Mouse (Mus musculus) heart, embryonic 13.5 days (tissue): ENCODE measurements around the gene Plekhm2. TPM values are rescaled to one million over a fixed set of nuclear protein-coding genes. Genes with fewer than 3 reads are reported as not detected.

Experiments
- ATAC-seq: fragments of 200-750 bp; cut with Nextera tagmentation; 2 replicates; pipeline ENCODE4 v1.8.0; 2017; ENCODE audit warnings: moderate TSS enrichment; ENCODE audit not compliant: insufficient number of reproducible peaks, low FRiP score, low TSS enrichment; ENCODE audit errors: extremely low read depth
- H3K27ac ChIP-seq: fragments of 300-500 bp; sonication (generic); replicated peaks from 2 replicates; pipeline ENCODE4 v1.5.1; 2015; ENCODE audit warnings: moderate library complexity, mild to moderate bottlenecking, inconsistent platforms
- H3K27me3 ChIP-seq: fragments of 300-500 bp; sonication (generic); replicated peaks from 2 replicates; pipeline ENCODE4 v1.6.1; 2015; ENCODE audit warnings: mild to moderate bottlenecking, inconsistent platforms
- H3K36me3 ChIP-seq: fragments of 300-500 bp; sonication (generic); 2 replicates; pipeline ENCODE4 v1.6.1; 2015; ENCODE audit warnings: mild to moderate bottlenecking, inconsistent platforms
- H3K4me1 ChIP-seq: fragments of 300-500 bp; sonication (generic); 2 replicates; pipeline ENCODE4 v1.6.1; 2015; ENCODE audit warnings: inconsistent platforms
- H3K4me2 ChIP-seq: fragments of 300-500 bp; sonication (generic); 2 replicates; pipeline ENCODE4 v1.6.1; 2015; ENCODE audit warnings: inconsistent platforms, mild to moderate bottlenecking, moderate library complexity
- H3K4me3 ChIP-seq: fragments of 300-500 bp; sonication (generic); 2 replicates; pipeline ENCODE4 v1.5.1; 2015; ENCODE audit warnings: moderate library complexity, mild to moderate bottlenecking, inconsistent platforms
- H3K9ac ChIP-seq: fragments of 300-500 bp; sonication (generic); 2 replicates; pipeline ENCODE4 v1.6.1; 2015; ENCODE audit warnings: inconsistent platforms, mild to moderate bottlenecking, moderate library complexity
- H3K9me3 ChIP-seq: fragments of 300-500 bp; sonication (generic); 2 replicates; pipeline ENCODE4 v1.6.1; 2016; ENCODE audit warnings: inconsistent platforms
- WGBS: fragments of 180-500 bp; shearing (Covaris S2); methylation state at CpG from one replicate; pipeline ENCODE4 v1.1.7; 2015; ENCODE audit warnings: mixed read lengths; 5-methylcytosine and 5-hydroxymethylcytosine counted together
- polyA plus RNA-seq: library from polyadenylated mRNA; unstranded; fragments of >200 nt; fragmentation: Nextera tagmentation; extraction: Ambion mirVana; gene quantifications from 2 replicates; pipeline ENCODE4 v1.2.1, GENCODE M21; 2015

Gene Plekhm2
- polyA plus RNA-seq, 1 experiment from 2014 or later = 4.9 TPM

DNA sequence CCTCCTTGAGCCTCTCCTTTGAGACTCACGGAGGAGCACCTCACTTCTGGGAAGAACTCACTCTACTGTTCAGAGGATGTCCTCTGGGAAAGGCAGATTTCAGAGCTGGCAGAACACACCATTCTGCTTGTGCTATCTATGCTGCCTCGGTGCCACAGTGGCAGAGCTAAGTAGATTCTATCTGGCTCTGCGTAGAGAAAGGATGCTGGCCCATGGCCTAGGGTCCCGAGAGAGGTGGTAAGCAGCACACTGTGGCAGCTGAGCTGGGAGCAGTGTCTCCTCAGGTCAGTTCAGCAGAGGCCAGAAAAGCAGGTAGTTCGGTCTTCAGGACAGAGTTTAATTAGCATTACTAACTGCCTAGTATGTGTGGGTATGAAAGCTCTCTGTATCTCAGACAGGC lies 16.4 kb downstream of the Plekhm2 start:
- Histone ChIP-seq H3K4me3 (no peak overlapping the region), H3K36me3 (peaks cover 53% of the 10 kb centered on the region), H3K4me2 (no peak overlapping the region), H3K9ac (no peak overlapping the region), H3K27me3 (no peaks in the 10 kb centered on the region), H3K27ac (no peak overlapping the region), H3K9me3 (no peaks in the 10 kb centered on the region), H3K4me1 (peaks cover 44% of the 10 kb centered on the region)
- WGBS = 87% methylated on average over 5 of the region's 5 CpGs
- no peak for ATAC-seq

DNA sequence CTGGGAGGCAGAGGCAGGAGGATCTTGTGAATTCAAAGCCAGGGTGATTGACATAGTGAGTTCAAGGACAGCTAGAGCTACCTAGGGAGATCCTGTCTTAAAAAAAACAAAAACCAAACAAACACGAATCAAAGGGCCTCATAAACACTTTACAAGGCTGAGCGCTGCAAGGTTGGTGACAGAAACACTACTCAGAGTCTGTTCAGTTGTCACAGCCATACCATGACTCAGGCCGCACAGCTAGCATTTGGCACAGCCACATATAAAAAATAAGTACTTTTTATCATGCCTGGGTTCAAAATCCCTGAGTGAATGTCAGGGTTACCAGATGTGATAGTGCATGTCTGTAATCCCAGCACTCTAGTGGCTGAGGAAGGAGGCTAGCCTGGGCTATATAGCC lies 17.5 kb downstream of the Plekhm2 start:
- Histone ChIP-seq H3K9ac (no peak overlapping the region), H3K4me1 (peaks cover 48% of the 10 kb centered on the region), H3K36me3 (peaks cover 48% of the 10 kb centered on the region), H3K27ac (no peak overlapping the region), H3K4me3 (no peak overlapping the region), H3K27me3 (no peaks in the 10 kb centered on the region), H3K4me2 (no peak overlapping the region), H3K9me3 (no peaks in the 10 kb centered on the region)
- ATAC-seq = no peak
- 90% methylated on average over 3 of the region's 3 CpGs for WGBS

DNA sequence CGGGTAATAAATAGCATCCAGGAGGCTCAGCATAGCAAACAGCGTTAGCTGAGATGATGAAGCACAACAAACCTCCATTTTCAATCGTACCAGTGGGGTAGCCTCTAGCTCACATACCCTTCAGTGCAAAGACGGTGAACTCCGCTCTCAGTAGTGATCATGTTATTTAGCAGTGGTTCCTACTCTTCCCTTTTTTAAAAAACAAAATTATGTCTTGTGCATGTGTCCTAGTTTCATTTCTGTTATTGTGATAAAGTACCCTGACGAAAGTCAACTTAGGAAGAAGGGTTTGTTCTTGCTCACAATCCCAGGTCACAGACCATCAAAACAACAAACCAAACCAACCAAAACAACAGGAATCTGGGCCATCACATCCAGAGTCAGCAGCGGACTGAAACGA lies 18.7 kb downstream of the Plekhm2 start:
- Histone ChIP-seq H3K9me3 (no peaks in the 10 kb centered on the region), H3K4me3 (no peak overlapping the region), H3K27me3 (no peaks in the 10 kb centered on the region), H3K9ac (no peak overlapping the region), H3K4me1 (peaks cover 46% of the 10 kb centered on the region), H3K27ac (no peak overlapping the region), H3K36me3 (peaks cover 50% of the 10 kb centered on the region), H3K4me2 (no peak overlapping the region)
- ATAC-seq = no peak
- WGBS = 89% methylated on average over 8 of the region's 8 CpGs

DNA sequence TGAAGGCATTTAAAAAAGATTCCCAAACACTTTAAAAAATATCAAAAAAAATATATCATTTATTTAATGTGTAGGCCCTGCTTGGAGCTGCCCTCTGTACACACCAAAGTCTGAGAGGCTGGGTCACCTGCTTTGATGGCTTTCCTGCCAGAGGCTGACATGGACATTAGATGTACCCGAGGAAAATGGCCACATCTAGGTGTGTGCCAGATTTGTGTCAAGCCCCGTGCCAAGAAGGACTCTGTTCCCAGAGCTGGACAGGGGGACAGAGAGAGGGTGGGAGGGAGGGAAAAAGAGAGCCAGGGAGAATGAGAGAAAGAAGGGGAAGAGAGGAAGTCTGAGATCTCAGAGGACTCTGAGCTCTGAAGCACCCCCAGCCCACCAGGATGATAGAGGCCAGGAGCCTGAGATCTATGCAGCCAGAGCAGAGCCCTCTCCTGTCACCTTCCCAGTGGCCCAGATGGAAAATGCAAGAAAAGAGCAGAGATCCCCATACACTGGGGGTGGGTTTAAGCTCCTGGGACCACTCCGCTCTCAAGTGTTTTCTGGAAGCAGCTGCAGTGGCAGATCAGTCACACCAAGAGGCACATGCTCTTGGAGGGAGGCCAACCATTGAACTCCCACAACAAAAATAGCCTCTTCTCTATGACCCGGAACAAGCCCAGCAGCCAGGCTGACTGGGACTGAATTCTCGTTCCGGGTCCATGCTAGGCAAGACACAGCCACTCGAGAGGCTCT lies 21.4 kb downstream of the Plekhm2 start:
- Histone ChIP-seq H3K4me2 (peak overlapping the region; percentile 49), H3K4me3 (no peak overlapping the region), H3K27ac (peak overlapping the region; percentile 96), H3K4me1 (peaks cover 35% of the 10 kb centered on the region), H3K9ac (peak overlapping the region; percentile 64), H3K36me3 (peaks cover 63% of the 10 kb centered on the region), H3K9me3 (no peaks in the 10 kb centered on the region), H3K27me3 (no peaks in the 10 kb centered on the region)
- peak; percentile 64 for ATAC-seq
- 13% methylated on average over 7 of the region's 7 CpGs for WGBS

DNA sequence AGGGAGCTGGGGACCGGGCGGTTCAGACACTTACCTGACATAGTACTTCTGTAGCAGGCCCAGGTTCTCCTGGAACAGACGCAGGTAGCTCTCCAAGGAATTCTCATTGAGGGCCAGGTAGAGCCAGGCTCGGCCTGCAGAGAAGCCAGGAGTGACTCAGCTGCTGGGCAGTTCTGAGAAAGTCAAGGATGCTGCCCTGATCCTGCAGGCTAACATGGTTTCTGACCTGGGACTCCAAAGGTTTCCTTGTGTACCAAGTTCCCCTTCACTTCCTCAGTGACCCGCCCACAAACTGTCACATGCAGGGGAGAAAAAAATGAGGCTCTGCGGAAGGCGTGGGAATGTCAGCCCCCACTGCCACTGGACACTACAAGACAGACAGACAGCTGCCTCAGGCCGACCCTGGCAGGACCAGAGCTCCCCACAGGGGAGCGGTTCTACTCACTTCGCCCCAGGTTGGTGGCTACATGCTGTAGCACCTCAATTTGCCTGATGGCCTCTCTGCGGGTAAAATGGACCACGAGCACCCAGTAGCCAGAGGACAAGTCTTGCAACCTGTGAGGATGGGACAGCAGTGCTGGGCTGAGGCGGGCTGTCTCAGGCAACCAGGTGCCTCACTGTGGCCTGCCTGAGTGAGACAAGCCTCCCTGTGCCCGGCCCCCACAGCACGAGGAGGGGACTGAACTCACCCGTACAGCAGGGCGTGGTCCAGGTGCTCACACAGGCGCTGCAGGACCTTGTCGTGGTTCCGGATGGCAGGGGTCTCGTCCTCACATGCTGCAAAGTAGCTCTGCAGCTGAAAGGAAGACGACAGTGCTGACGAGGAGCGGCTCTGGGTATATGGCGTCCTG lies 22.5 kb downstream of the Plekhm2 start:
- Histone ChIP-seq H3K4me1 (peaks cover 32% of the 10 kb centered on the region), H3K9ac (peak overlapping the region; percentile 71), H3K4me3 (no peak overlapping the region), H3K9me3 (no peaks in the 10 kb centered on the region), H3K4me2 (0 out of 2 replicates have a peak overlapping the region, but pooled peaks have one; percentile 49), H3K27ac (peak overlapping the region; percentile 96), H3K36me3 (peaks cover 65% of the 10 kb centered on the region), H3K27me3 (no peaks in the 10 kb centered on the region)
- ATAC-seq = no peak
- 79% methylated on average over 25 of the region's 25 CpGs for WGBS

DNA sequence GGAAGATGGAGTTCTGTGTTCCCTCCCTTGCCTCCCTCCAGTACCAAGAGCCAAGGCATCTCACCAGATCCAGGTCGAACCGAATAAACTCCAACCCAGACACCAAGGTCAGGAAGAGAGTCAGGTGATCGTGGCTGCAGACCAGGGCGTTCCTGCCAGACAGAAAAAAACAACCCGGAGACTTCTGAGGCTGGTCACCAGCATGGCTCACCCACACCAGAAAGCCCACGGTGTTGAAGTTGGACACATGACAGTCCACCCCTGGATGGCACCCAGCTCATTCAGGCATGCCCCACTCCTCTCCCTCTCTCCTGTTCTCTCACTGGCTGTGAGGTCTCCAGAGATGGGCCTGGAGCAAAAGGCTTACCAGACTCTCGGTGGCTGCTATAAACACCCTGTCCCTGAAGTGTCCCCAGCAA lies 23.3 kb downstream of the Plekhm2 start:
- H3K27ac ChIP-seq = peak overlapping the region; percentile 96; the same call in 1 of the 2 replicates
- peaks cover 65% of the 10 kb centered on the region for H3K36me3 ChIP-seq
- no peak for ATAC-seq

DNA sequence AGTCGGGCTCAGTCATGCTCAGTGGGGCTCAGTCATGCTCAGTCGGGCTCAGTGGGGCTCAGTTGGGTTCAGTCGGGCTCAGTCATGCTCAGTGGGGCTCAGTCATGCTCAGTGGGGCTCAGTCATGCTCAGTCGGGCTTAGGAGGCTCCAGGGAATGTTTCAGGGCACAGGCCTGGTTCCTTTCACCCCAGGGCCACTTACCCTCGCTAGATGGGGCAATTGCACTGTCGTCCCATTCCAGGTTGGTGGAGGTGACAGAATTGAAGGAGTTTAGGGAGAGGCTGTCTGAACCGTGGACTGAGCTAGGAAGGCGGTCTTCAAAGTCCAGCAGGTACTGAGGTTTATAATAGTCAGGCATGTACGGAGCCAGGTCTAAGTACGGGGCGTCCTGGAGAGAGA lies 25.2 kb downstream of the Plekhm2 start:
- no peak overlapping the region for H3K9ac ChIP-seq
- whole genome bisulfite sequencing = 71% methylated on average over 11 of the region's 11 CpGs
- H3K4me3 ChIP-seq = no peak overlapping the region
- H3K36me3 ChIP-seq = peaks cover 80% of the 10 kb centered on the region
- H3K4me2 ChIP-seq = no peak overlapping the region
- H3K9me3 ChIP-seq = no peaks in the 10 kb centered on the region
- peaks cover 34% of the 10 kb centered on the region for H3K4me1 ChIP-seq
- H3K27me3 ChIP-seq = no peaks in the 10 kb centered on the region
- H3K27ac ChIP-seq = no peak overlapping the region
- ATAC-seq = no peak

More for the DNA sequence above, 23.3 kb downstream of the Plekhm2 start:
- Histone ChIP-seq H3K4me1 (peaks cover 32% of the 10 kb centered on the region), H3K27me3 (no peaks in the 10 kb centered on the region), H3K9me3 (no peaks in the 10 kb centered on the region), H3K4me3 (no peak overlapping the region), H3K9ac (no peak overlapping the region), H3K4me2 (no peak overlapping the region)
- 72% methylated on average over 7 of the region's 7 CpGs for WGBS

DNA sequence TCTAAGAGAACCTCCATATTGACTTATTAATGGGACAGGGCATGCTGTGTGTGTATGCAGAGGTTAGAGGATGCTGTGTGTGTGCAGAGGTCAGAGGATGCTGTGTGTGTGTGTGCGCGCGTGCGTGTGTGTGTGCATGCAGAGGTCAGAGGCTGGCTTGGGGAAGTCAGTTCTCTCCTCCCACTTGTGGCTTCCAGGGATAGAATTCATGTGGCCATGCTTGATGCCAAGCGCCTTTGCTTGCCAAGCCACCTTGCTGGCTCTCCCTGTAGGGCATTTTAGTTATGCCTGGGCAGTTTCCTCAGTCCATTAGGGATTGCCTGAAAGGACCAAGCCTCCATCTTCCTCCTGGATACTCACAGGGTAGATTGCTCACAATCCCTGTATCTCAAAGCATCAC lies 28.0 kb downstream of the Plekhm2 start:
- Histone ChIP-seq H3K27ac (no peak overlapping the region), H3K9me3 (no peaks in the 10 kb centered on the region), H3K27me3 (no peaks in the 10 kb centered on the region), H3K4me2 (no peak overlapping the region), H3K4me3 (no peak overlapping the region), H3K4me1 (peaks cover 9% of the 10 kb centered on the region), H3K9ac (no peak overlapping the region), H3K36me3 (peaks cover 97% of the 10 kb centered on the region)
- 92% methylated on average over 5 of the region's 5 CpGs for WGBS
- no peak for ATAC-seq

DNA sequence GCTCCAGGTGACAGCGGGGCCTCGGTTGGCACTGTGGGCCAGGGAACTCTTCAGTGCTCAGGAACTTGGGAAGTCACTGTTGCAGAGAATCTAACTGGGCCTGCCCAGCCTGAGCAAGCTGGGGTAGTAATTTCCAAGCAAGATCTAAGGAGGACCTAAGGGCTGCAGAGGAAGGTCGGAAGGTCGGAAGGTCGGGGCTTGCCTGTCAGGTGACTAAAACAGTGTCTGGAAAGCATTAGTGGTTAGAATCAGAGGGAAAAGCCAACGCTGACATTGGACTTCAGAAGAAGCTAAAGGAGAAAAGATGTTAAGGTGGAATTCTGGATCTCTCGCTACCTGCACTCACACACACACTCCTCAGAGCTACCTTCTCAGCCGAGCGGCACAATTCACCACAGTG lies 28.7 kb downstream of the Plekhm2 start:
- H3K4me3 ChIP-seq = no peak overlapping the region
- ATAC-seq = no peak
- H3K36me3 ChIP-seq = peaks cover 97% of the 10 kb centered on the region
- no peaks in the 10 kb centered on the region for H3K27me3 ChIP-seq
- H3K4me2 ChIP-seq = no peak overlapping the region
- H3K4me1 ChIP-seq = peaks cover 5% of the 10 kb centered on the region; the same call in 1 of the 2 replicates
- H3K27ac ChIP-seq = no peak overlapping the region
- H3K9me3 ChIP-seq = no peaks in the 10 kb centered on the region
- WGBS = 78% methylated on average over 9 of the region's 9 CpGs
- H3K9ac ChIP-seq = no peak overlapping the region

DNA sequence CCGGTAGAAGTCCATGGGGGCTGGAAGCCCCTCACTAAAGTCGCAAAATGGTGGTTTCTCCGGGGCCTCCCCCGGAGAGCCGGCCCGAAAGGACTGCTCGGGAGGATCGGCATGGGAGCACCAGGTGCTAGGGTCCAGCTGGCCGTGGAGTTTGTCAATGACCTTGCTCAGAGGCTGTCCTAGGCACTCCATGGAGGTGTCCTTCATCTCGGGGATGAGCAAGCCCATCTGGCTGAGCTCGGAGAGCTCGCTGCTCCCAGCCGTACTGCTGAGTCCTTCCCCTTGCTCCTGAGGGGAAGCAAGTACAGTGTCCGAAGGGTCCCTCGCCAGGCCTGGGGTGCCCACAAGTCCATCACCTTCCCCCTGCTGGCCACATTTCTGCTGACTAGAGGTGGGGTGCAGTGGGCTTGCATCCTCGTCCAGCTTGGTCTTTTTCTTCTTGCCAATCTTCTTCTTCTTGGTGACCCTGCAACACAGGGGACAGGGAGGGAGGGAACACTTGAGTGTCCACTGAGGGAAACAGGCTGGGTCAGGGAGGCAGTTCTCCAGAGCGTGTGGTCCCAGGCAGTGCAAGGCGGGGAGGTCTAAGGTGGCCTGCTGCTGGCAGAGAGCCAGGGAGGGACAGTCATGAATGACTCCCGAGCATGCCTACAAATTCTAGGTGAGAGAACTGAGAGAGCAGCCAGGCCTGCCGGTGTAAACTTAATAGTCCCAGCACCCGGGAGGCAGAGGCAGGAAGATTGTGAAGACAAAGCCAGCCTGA lies 32.4 kb downstream of the Plekhm2 start:
- Histone ChIP-seq H3K4me2 (no peak overlapping the region), H3K27ac (no peak overlapping the region), H3K9ac (no peak overlapping the region), H3K36me3 (peaks cover 99% of the 10 kb centered on the region), H3K27me3 (no peaks in the 10 kb centered on the region), H3K4me3 (no peak overlapping the region), H3K4me1 (peaks cover 15% of the 10 kb centered on the region), H3K9me3 (no peaks in the 10 kb centered on the region)
- WGBS = 82% methylated on average over 21 of the region's 21 CpGs
- ATAC-seq = no peak

DNA sequence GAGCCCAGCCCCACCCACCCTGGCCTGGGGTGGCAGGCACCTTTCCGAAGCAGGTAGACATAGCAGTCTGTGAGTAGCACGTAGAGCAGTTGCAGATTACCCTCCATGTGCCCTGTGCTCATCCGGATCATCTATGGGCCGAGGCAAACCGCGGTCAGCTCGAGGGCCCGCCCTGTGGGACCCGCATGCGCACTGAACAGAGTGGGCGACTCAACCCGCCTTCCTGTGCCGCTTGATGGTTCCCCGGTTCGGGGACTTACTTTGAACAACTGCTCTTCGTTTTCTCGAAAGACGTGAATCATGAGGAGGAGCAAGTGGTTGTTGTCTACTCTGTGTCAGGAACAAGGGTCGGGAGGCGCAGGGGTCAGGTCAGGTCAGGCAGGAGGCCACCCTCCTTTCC lies 33.4 kb downstream of the Plekhm2 start:
- ATAC-seq = no peak
- Histone ChIP-seq H3K4me1 (peaks cover 15% of the 10 kb centered on the region), H3K9me3 (no peaks in the 10 kb centered on the region), H3K4me3 (no peak overlapping the region), H3K27me3 (no peaks in the 10 kb centered on the region), H3K36me3 (peaks cover 99% of the 10 kb centered on the region), H3K4me2 (no peak overlapping the region), H3K9ac (no peak overlapping the region), H3K27ac (no peak overlapping the region)
- WGBS = 91% methylated on average over 20 of the region's 20 CpGs
